Mouse (Mus musculus) lung, embryonic 14.5 days (tissue): Measurements from ENCODE around the gene Olfr282. TPM values are rescaled to one million over a fixed set of nuclear protein-coding genes. Genes with fewer than 3 reads are reported as not detected.
"Not testable (repeated sequence)": the region's sequence is repeated elsewhere in the genome, so short reads cannot be mapped to it uniquely, and the experiment has no call there.

Source experiments
- ATAC-seq: fragments of 200-750 bp; cut with Nextera tagmentation; 2 replicates; pipeline ENCODE4 v1.8.0; 2017; ENCODE audit warnings: mild to moderate bottlenecking, moderate TSS enrichment, moderate library complexity; ENCODE audit not compliant: insufficient read depth
- DNase-seq: peaks from one replicate; pipeline ENCODE4 v3.0.0-alpha.2; 2015
- H3K27ac ChIP-seq: fragments of 300-500 bp; sonication (generic); 2 replicates; pipeline ENCODE4 v1.5.1; 2014; ENCODE audit warnings: low read depth, mild to moderate bottlenecking, moderate library complexity
- H3K27me3 ChIP-seq: fragments of 300-500 bp; sonication (generic); 2 replicates; pipeline ENCODE4 v1.6.1; 2014; ENCODE audit warnings: low read length, control low read depth; ENCODE audit not compliant: insufficient read depth
- H3K36me3 ChIP-seq: fragments of 300-500 bp; sonication (generic); 2 replicates; pipeline ENCODE4 v1.6.1; 2014; ENCODE audit warnings: control low read depth; ENCODE audit not compliant: insufficient read depth
- H3K4me1 ChIP-seq: fragments of 300-500 bp; sonication (generic); 2 replicates; pipeline ENCODE4 v1.6.1; 2014; ENCODE audit warnings: antibody characterized with exemption, control low read depth; ENCODE audit not compliant: insufficient read depth
- H3K4me2 ChIP-seq: fragments of 300-500 bp; sonication (generic); 2 replicates; pipeline ENCODE4 v1.6.1; 2014; ENCODE audit warnings: mild to moderate bottlenecking
- H3K4me3 ChIP-seq: fragments of 300-500 bp; sonication (generic); 2 replicates; pipeline ENCODE4 v1.5.1; 2014; ENCODE audit warnings: low read depth, low read length
- H3K9ac ChIP-seq: fragments of 300-500 bp; sonication (generic); 2 replicates; pipeline ENCODE4 v1.6.1; 2014
- H3K9me3 ChIP-seq: fragments of 300-500 bp; sonication (generic); 2 replicates; pipeline ENCODE4 v1.6.1; 2016; ENCODE audit warnings: low read depth, low read length, control low read depth
- CTCF ChIP-seq: IDR thresholded peaks from 2 replicates; pipeline ENCODE4 v1.5.1; 2016; ENCODE audit warnings: antibody characterized with exemption, low read depth
- WGBS: fragments of 180-500 bp; shearing (Covaris S2); extraction: QIAGEN DNeasy Blood & Tissue Kit; methylation state at CpG from one replicate; pipeline ENCODE4 v1.1.7; 2014; 5-methylcytosine and 5-hydroxymethylcytosine counted together
- polyA plus RNA-seq: library from polyadenylated mRNA; unstranded; fragments of >200 nt; fragmentation: Nextera tagmentation; extraction: Ambion mirVana; gene quantifications from 2 replicates; pipeline ENCODE4 v1.2.1, GENCODE M21; 2014

The Olfr282 gene
- polyA plus RNA-seq, result not detected in 2 replicates

DNA sequence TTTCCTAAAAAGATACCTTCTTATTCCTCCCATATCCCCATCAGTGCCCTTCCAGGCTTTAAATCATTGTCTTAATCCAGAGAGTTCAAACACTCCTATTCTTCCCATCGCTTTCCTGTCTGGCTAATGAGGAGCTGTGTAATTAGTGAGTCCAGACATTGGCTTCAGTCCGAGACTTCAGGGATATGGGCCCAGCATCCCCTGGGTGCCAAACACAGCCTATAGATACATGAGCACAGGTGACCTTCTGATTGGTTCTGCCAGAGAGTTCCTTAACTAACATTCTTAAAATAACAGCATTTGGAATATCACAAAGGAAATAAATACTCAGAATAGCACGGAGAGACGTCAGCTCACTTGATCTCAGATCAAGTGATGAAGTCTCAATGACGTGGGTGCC lies at the start of gene Olfr282:
Gene Olfr282 (plus strand): TSS at position 301 of the 400 bp plus-strand sequence.
- not testable (repeated sequence) for H3K9ac ChIP-seq, H3K36me3 ChIP-seq, H3K27ac ChIP-seq, H3K4me2 ChIP-seq, ATAC-seq, H3K4me1 ChIP-seq, H3K9me3 ChIP-seq, DNase-seq, H3K27me3 ChIP-seq, H3K4me3 ChIP-seq
- WGBS, result 68% methylated on average over 5 of the region's 5 CpGs

- Histone ChIP-seq H3K9ac (no peak overlapping the region), H3K36me3 (no peaks in the 10 kb centered on the region), H3K27me3 (no peaks in the 10 kb centered on the region), H3K4me3 (no peak overlapping the region), H3K4me1 (no peaks in the 10 kb centered on the region), H3K4me2 (no peak overlapping the region), H3K27ac (no peak overlapping the region), H3K9me3 (no peaks in the 10 kb centered on the region)
- TF ChIP-seq CTCF, result no peak
- 75% methylated on average over 2 of the region's 2 CpGs for WGBS
- ATAC-seq, result no peak
- DNase-seq, result peak; percentile 49
Observed at GRCm38 (mm10) chr15:98387621-98388020, 43.4 kb upstream of the Olfr282 start.

- H3K4me3 ChIP-seq, result no peak overlapping the region
- DNase-seq (peak; percentile 86), ATAC-seq (peak; percentile 17; the same call in 1 of the 2 replicates)
- peak; percentile 91 for TF ChIP-seq CTCF
- H3K4me1 ChIP-seq, result no peaks in the 10 kb centered on the region
- 22% methylated on average over 7 of the region's 7 CpGs for WGBS
- no peak overlapping the region for H3K27ac ChIP-seq
- no peaks in the 10 kb centered on the region for H3K27me3 ChIP-seq
- H3K4me2 ChIP-seq, result no peak overlapping the region
- no peaks in the 10 kb centered on the region for H3K36me3 ChIP-seq
- H3K9ac ChIP-seq, result no peak overlapping the region
- H3K9me3 ChIP-seq, result no peaks in the 10 kb centered on the region
Observed at GRCm38 (mm10) chr15:98389796-98390195, 41.2 kb upstream of the Olfr282 start.

GRCm38 (mm10) chr15:98391081-98391902 lies 39.7 kb upstream of the Olfr282 start:
- Histone ChIP-seq H3K4me2 (no peak overlapping the region), H3K9me3 (no peaks in the 10 kb centered on the region), H3K27ac (no peak overlapping the region), H3K27me3 (no peaks in the 10 kb centered on the region), H3K4me1 (no peaks in the 10 kb centered on the region), H3K4me3 (no peak overlapping the region), H3K9ac (no peak overlapping the region), H3K36me3 (no peaks in the 10 kb centered on the region)
- ATAC-seq (no peak), DNase-seq (peak; percentile 58)
- 63% methylated on average over 10 of the region's 10 CpGs for WGBS
- no peak for TF ChIP-seq CTCF

DNA sequence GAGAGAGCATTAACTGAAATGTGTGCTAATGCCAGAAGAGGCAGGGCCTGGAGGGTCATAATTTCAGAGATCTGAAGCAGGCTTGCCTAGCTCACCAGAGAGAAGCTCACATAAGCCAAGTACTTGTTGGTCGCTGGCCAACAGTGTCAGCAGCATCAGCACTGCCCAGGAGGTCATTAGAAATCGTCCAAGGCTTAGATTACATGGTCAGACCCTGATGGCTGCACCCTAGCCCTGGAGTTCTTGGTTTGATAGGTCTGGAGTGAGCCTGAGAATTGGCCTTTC lies 39.2 kb upstream of the Olfr282 start:
- DNase-seq, result peak; percentile 77
- Histone ChIP-seq H3K36me3 (no peaks in the 10 kb centered on the region), H3K9ac (no peak overlapping the region), H3K4me2 (no peak overlapping the region), H3K9me3 (no peaks in the 10 kb centered on the region), H3K27ac (no peak overlapping the region), H3K4me1 (no peaks in the 10 kb centered on the region), H3K27me3 (no peaks in the 10 kb centered on the region), H3K4me3 (no peak overlapping the region)
- no peak for TF ChIP-seq CTCF
- ATAC-seq, result peak; percentile 68; the same call in 1 of the 2 replicates
- WGBS, result 30% methylated on average over 2 of the region's 2 CpGs

GRCm38 (mm10) chr15:98397136-98397535 lies 33.9 kb upstream of the Olfr282 start:
- Histone ChIP-seq H3K4me3 (no peak overlapping the region), H3K27ac (no peak overlapping the region), H3K9me3 (no peaks in the 10 kb centered on the region), H3K4me2 (no peak overlapping the region), H3K36me3 (no peaks in the 10 kb centered on the region), H3K27me3 (no peaks in the 10 kb centered on the region), H3K9ac (no peak overlapping the region), H3K4me1 (no peaks in the 10 kb centered on the region)
- DNase-seq (no peak), ATAC-seq (no peak)
- no peak for TF ChIP-seq CTCF
- 50% methylated on average over 1 of the region's 1 CpGs for WGBS

DNA sequence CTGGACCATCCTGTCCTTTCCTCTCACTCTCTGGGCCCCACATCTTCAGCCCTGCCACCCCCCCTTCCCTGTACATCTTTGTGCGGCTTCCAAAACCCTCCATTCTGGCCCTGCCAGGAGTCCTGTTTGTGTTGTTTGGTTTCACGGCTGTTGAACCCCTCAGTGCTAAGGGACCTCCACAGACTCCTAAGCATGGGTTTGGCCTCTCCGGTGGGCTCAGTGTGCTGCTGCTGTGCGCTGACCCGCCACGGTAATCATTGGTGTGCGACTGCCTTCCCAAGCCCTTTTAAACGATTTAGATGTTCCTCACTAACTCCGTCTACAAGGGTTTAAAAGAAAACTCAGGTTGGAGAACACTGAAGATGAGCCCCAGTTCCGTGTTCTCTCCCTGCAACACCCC lies 28.7 kb upstream of the Olfr282 start:
- WGBS, result 89% methylated on average over 10 of the region's 10 CpGs
- H3K9me3 ChIP-seq, result no peaks in the 10 kb centered on the region; the same call in 1 of the 2 replicates
- ATAC-seq (no peak), DNase-seq (no peak)
- H3K4me1 ChIP-seq, result no peaks in the 10 kb centered on the region
- no peaks in the 10 kb centered on the region for H3K36me3 ChIP-seq
- no peak overlapping the region for H3K4me2 ChIP-seq
- H3K27me3 ChIP-seq, result no peaks in the 10 kb centered on the region
- TF ChIP-seq CTCF, result no peak
- H3K4me3 ChIP-seq, result no peak overlapping the region
- no peak overlapping the region for H3K27ac ChIP-seq
- H3K9ac ChIP-seq, result no peak overlapping the region
